ENCODE assay signal across 30 mouse cellular contexts in genomic region chr7:12959718-12960117, GRCm38 (mm10). TPM values are rescaled to one million over a fixed set of nuclear protein-coding genes. Genes with fewer than 3 reads are reported as not detected.
DNase-seq lines count a peak whose midpoint lies in the region; ATAC-seq and TF ChIP-seq lines count a peak whose summit lies in the region.
"Had no signal": no experiment of that assay in that cellular context is flagged by ENCODE, and none has a peak within 500 bp of the region (broad histone marks: within the 10 kb centered on the region; RNA-seq: fewer than 3 reads in every experiment).

No protein-coding gene starts in this region.

- H3K27me3 ChIP-seq in intestine, embryonic 16.5 days (replicated peaks; ENCODE audit: control insufficient read depth, insufficient read depth, low read length): no peaks in the 10 kb centered on the region
- no peaks in the 10 kb centered on the region for H3K27me3 ChIP-seq in intestine, embryonic 15.5 days (replicated peaks)
- H3K27me3 ChIP-seq in ES-Bruce4 (ENCODE audit: control insufficient read depth, insufficient read depth, low read length, poor library complexity, severe bottlenecking): no peaks in the 10 kb centered on the region
- no peaks in the 10 kb centered on the region for H3K27me3 ChIP-seq in MEL (ENCODE audit: control insufficient read depth in 1 of 2, insufficient read depth in 2 of 2, low read length in 2 of 2)
- no peaks in the 10 kb centered on the region for H3K27me3 ChIP-seq in intestine, postnatal 0 days (replicated peaks; ENCODE audit: control insufficient read depth, insufficient read depth, low read length)
- H3K27me3 ChIP-seq: CH12.LX; embryonic facial prominence, embryonic 12.5 days; embryonic facial prominence, embryonic 15.5 days; heart, embryonic 13.5 days; hindbrain, embryonic 13.5 days; Patski had no signal

- H3K79me2 ChIP-seq in MEL (ENCODE audit: control insufficient read depth, insufficient read depth, low read length, poor library complexity): no peaks in the 10 kb centered on the region; the same call in 1 of the 2 replicates

- no peaks in the 10 kb centered on the region for H3K4me1 ChIP-seq in intestine, embryonic 16.5 days (ENCODE audit: control insufficient read depth, insufficient read depth, low read length)
- H3K4me1 ChIP-seq in intestine, embryonic 15.5 days (replicated peaks): no peaks in the 10 kb centered on the region
- H3K4me1 ChIP-seq in ES-Bruce4 (ENCODE audit: control insufficient read depth, insufficient read depth, low read length): no peaks in the 10 kb centered on the region
- H3K4me1 ChIP-seq in MEL (ENCODE audit: control insufficient read depth in 1 of 2, insufficient read depth in 2 of 2, low read length in 2 of 2): peaks cover 0 to 13% of the 10 kb centered on the region in 2 experiments
- no peaks in the 10 kb centered on the region; the same call in 1 of the 2 replicates for H3K4me1 ChIP-seq in intestine, postnatal 0 days (replicated peaks; ENCODE audit: control insufficient read depth, insufficient read depth, low read length)
- H3K4me1 ChIP-seq: embryonic facial prominence, embryonic 12.5 days had no signal

- DNase-seq in MEL (ENCODE audit: low read depth, low spot score): peak; percentile 62
- no peak for DNase-seq in frontal cortex, postnatal 14 days (ENCODE audit: low spot score in 2 of 2)
- no peak for DNase-seq in layer of hippocampus, adult 9-10 months (ENCODE audit: low spot score)
- DNase-seq: adrenal gland, adult 8-10 months; adrenal gland, postnatal 25 days; B cell, adult 2 months; cerebellum, adult 11-12 months; cerebellum, adult 8-10 months; cerebellum, postnatal 10 days; cerebellum, postnatal 36 days; forebrain, postnatal 0 days; gastrocnemius, postnatal 25 days; heart, adult 18-20 months; kidney, adult 11 months had no signal

- no peak overlapping the region for H3K4me3 ChIP-seq in intestine, embryonic 16.5 days (ENCODE audit: low read length)
- H3K4me3 ChIP-seq in intestine, embryonic 15.5 days (replicated peaks): no peak overlapping the region
- H3K4me3 ChIP-seq in ES-Bruce4 (ENCODE audit: low read depth, low read length) (no peak overlapping the region), MEL (ENCODE audit: control insufficient read depth in 1 of 2, insufficient read depth in 1 of 2, low read depth in 2 of 2, low read length in 2 of 2) (no peak overlapping the region)
- no peak overlapping the region for H3K4me3 ChIP-seq in intestine, postnatal 0 days (ENCODE audit: low read depth, low read length)
- H3K4me3 ChIP-seq: embryonic facial prominence, embryonic 12.5 days; embryonic facial prominence, embryonic 15.5 days; heart, embryonic 13.5 days; hindbrain, embryonic 10.5 days; hindbrain, embryonic 13.5 days had no signal

- H3K9ac ChIP-seq in intestine, embryonic 16.5 days (ENCODE audit: low read depth, low read length): no peak overlapping the region
- no peak overlapping the region for H3K9ac ChIP-seq in intestine, embryonic 15.5 days
- H3K9ac ChIP-seq in ES-Bruce4 (ENCODE audit: low read depth, poor library complexity, severe bottlenecking) (no peak overlapping the region), MEL (ENCODE audit: control insufficient read depth, low read depth, low read length, poor library complexity, severe bottlenecking) (no peak overlapping the region)
- H3K9ac ChIP-seq in intestine, postnatal 0 days (ENCODE audit: low read depth, low read length): no peak overlapping the region
- H3K9ac ChIP-seq: embryonic facial prominence, embryonic 12.5 days; embryonic facial prominence, embryonic 15.5 days; forebrain, postnatal 0 days; heart, embryonic 13.5 days; hindbrain, embryonic 13.5 days had no signal

- peak overlapping the region; percentile 30; the same call in 1 of the 2 replicates for H3K27ac ChIP-seq in intestine, embryonic 16.5 days (ENCODE audit: low read length)
- H3K27ac ChIP-seq in intestine, embryonic 15.5 days: no peak overlapping the region
- H3K27ac ChIP-seq in ES-Bruce4 (ENCODE audit: insufficient read depth, low read length) (0 out of 2 replicates have a peak overlapping the region, but pooled peaks have one; percentile 0), MEL (ENCODE audit: control insufficient read depth, low read depth, low read length) (no peak overlapping the region)
- peak overlapping the region; percentile 92 for H3K27ac ChIP-seq in intestine, postnatal 0 days (ENCODE audit: low read depth, low read length)
- H3K27ac ChIP-seq: embryonic facial prominence, embryonic 12.5 days; embryonic facial prominence, embryonic 15.5 days; heart, embryonic 13.5 days; hindbrain, embryonic 10.5 days; hindbrain, embryonic 13.5 days had no signal

- TF ChIP-seq EP300 in ES-Bruce4 (IDR thresholded peaks at IDR 0.05; ENCODE audit: insufficient read depth, low read depth, low read length) (no peak), MEL (IDR thresholded peaks at IDR 0.05; ENCODE audit: low read depth in 1 of 2, low read length in 2 of 2) (no peak)

- no peak overlapping the region for H3K4me2 ChIP-seq in intestine, embryonic 16.5 days (ENCODE audit: low read depth, low read length)
- no peak overlapping the region for H3K4me2 ChIP-seq in intestine, embryonic 15.5 days (replicated peaks)
- no peak overlapping the region; the same call in 1 of the 2 replicates for H3K4me2 ChIP-seq in intestine, postnatal 0 days (replicated peaks; ENCODE audit: low read depth)
- H3K4me2 ChIP-seq: embryonic facial prominence, embryonic 12.5 days; embryonic facial prominence, embryonic 15.5 days; heart, embryonic 13.5 days; hindbrain, embryonic 13.5 days had no signal

- no peaks in the 10 kb centered on the region for H3K36me3 ChIP-seq in intestine, embryonic 16.5 days (ENCODE audit: control insufficient read depth, insufficient read depth, low read length)
- no peaks in the 10 kb centered on the region for H3K36me3 ChIP-seq in intestine, embryonic 15.5 days
- H3K36me3 ChIP-seq in ES-Bruce4 (ENCODE audit: control insufficient read depth, insufficient read depth, low read length, poor library complexity, severe bottlenecking) (no peaks in the 10 kb centered on the region), MEL (ENCODE audit: control insufficient read depth in 1 of 2, insufficient read depth in 2 of 2, low read length in 2 of 2) (peaks cover 0 to 11% of the 10 kb centered on the region in 2 experiments; a peak in 2 of 4 replicates)
- H3K36me3 ChIP-seq in intestine, postnatal 0 days (ENCODE audit: control insufficient read depth, insufficient read depth): no peaks in the 10 kb centered on the region
- H3K36me3 ChIP-seq: embryonic facial prominence, embryonic 12.5 days; embryonic facial prominence, embryonic 15.5 days; heart, embryonic 13.5 days; hindbrain, embryonic 10.5 days; hindbrain, embryonic 13.5 days had no signal

- ATAC-seq in intestine, embryonic 16.5 days: no peak
- ATAC-seq in intestine, embryonic 15.5 days: no peak
- ATAC-seq in intestine, postnatal 0 days: no peak
- ATAC-seq: activated CD4-positive, CD25-positive, alpha-beta regulatory T cell, adult 4 months; forebrain, embryonic 14.5 days; forebrain, postnatal 0 days; hindbrain, embryonic 16.5 days; Patski had no signal

- no peak for TF ChIP-seq CTCF in ES-Bruce4 (IDR thresholded peaks at IDR 0.05; ENCODE audit: low read depth, low read length)
- no peak for TF ChIP-seq CTCF in MEL (IDR thresholded peaks at IDR 0.05 in 2 of 3, conservative IDR thresholded peaks at IDR 0.05 in 1 of 3; ENCODE audit: control insufficient read depth in 1 of 3, insufficient read depth in 1 of 3, low read depth in 2 of 3, low read length in 3 of 3, poor library complexity in 1 of 3, severe bottlenecking in 1 of 3)
- TF ChIP-seq CTCF in intestine, postnatal 0 days (IDR thresholded peaks at IDR 0.05; ENCODE audit: low read depth): no peak

- H3K9me3 ChIP-seq in intestine, embryonic 16.5 days (ENCODE audit: control insufficient read depth, low read length): no peaks in the 10 kb centered on the region
- H3K9me3 ChIP-seq in intestine, embryonic 15.5 days: no peaks in the 10 kb centered on the region
- H3K9me3 ChIP-seq in ES-Bruce4 (replicated peaks; ENCODE audit: control insufficient read depth, insufficient read depth, low read length, poor library complexity, severe bottlenecking) (no peaks in the 10 kb centered on the region), MEL (replicated peaks; ENCODE audit: insufficient read depth, low read length) (no peaks in the 10 kb centered on the region)
- no peaks in the 10 kb centered on the region for H3K9me3 ChIP-seq in intestine, postnatal 0 days (ENCODE audit: control insufficient read depth)
- H3K9me3 ChIP-seq: embryonic facial prominence, embryonic 12.5 days; embryonic facial prominence, embryonic 15.5 days; heart, embryonic 13.5 days; hindbrain, embryonic 10.5 days; hindbrain, embryonic 13.5 days had no signal

- TF ChIP-seq POLR2A in ES-Bruce4 (IDR thresholded peaks at IDR 0.05; ENCODE audit: insufficient read depth, low read length) (no peak), MEL (IDR thresholded peaks at IDR 0.05; ENCODE audit: control insufficient read depth in 1 of 2, insufficient read depth in 1 of 2, low read depth in 1 of 2, low read length in 2 of 2, poor library complexity in 1 of 2) (no peak)

- 23% methylated on average over 4 of the region's 4 CpGs for WGBS in intestine, embryonic 16.5 days
- 39% methylated on average over 4 of the region's 4 CpGs for WGBS in intestine, embryonic 15.5 days
- 25% methylated on average over 4 of the region's 4 CpGs for WGBS in intestine, postnatal 0 days

- no peak for TF ChIP-seq RAD21 in MEL (IDR thresholded peaks at IDR 0.05; ENCODE audit: low read depth, low read length)

RNA-seq across cellular contexts. Expression of gene Zfp324, which starts 5.9 kb away (rescaled TPM):
- 7.8 TPM in 2 replicates for polyA plus RNA-seq in intestine, embryonic 16.5 days (2015; fragmentation: Nextera tagmentation; extraction: Ambion mirVana)
- 8.3 and 8.6 TPM in 2 replicates for polyA plus RNA-seq in intestine, embryonic 15.5 days (2015; fragmentation: Nextera tagmentation; extraction: Ambion mirVana)
- 1.5 and 2.3 TPM in 2 replicates for polyA plus RNA-seq in ES-Bruce4 (2011; ENCODE audit: insufficient read depth, insufficient read length, low read depth, missing spikeins)
- total RNA-seq in MEL (2012; rRNA removed): 5.9 and 9.9 TPM in 2 replicates
- 1 to 10 TPM in 1 of 2 experiments, not detected in 1; 5.2 TPM for polyA plus RNA-seq in MEL (2012; ENCODE audit: insufficient read depth in 1 of 2, insufficient read length in 2 of 2, low read depth in 1 of 2, low replicate concordance in 2 of 2, missing spikeins in 1 of 2)
- 4.0 and 4.1 TPM in 2 replicates for polyA plus RNA-seq in intestine, postnatal 0 days (2015; fragmentation: Nextera tagmentation; extraction: Ambion mirVana)

RNA-seq across cellular contexts. Expression of gene Zfp446, which starts 17.9 kb away (rescaled TPM):
- 5.9 and 6.1 TPM in 2 replicates for polyA plus RNA-seq in intestine, embryonic 16.5 days (2015; fragmentation: Nextera tagmentation; extraction: Ambion mirVana)
- 6.7 and 6.8 TPM in 2 replicates for polyA plus RNA-seq in intestine, embryonic 15.5 days (2015; fragmentation: Nextera tagmentation; extraction: Ambion mirVana)
- polyA plus RNA-seq in ES-Bruce4 (2011; ENCODE audit: insufficient read depth, insufficient read length, low read depth, missing spikeins): 4.5 and 5.1 TPM in 2 replicates
- total RNA-seq in MEL (2012; rRNA removed): 3.4 TPM in 2 replicates
- polyA plus RNA-seq in MEL (2012; ENCODE audit: insufficient read depth in 1 of 2, insufficient read length in 2 of 2, low read depth in 1 of 2, low replicate concordance in 2 of 2, missing spikeins in 1 of 2): 1 to 10 TPM in 1 of 2 experiments, not detected in 1; 4.9 TPM
- 2.5 and 2.6 TPM in 2 replicates for polyA plus RNA-seq in intestine, postnatal 0 days (2015; fragmentation: Nextera tagmentation; extraction: Ambion mirVana)

RNA-seq across cellular contexts. Expression of gene Rnf225, which starts 32.5 kb away (rescaled TPM):
- 0.18 and 0.27 TPM in 2 replicates for polyA plus RNA-seq in intestine, embryonic 16.5 days (2015; fragmentation: Nextera tagmentation; extraction: Ambion mirVana)
- polyA plus RNA-seq in intestine, embryonic 15.5 days (2015; fragmentation: Nextera tagmentation; extraction: Ambion mirVana): 0.33 and 0.47 TPM in 2 replicates
- polyA plus RNA-seq in ES-Bruce4 (2011; ENCODE audit: insufficient read depth, insufficient read length, low read depth, missing spikeins) (0.37 and 0.84 TPM in 2 replicates), MEL (2012; ENCODE audit: insufficient read depth in 1 of 2, insufficient read length in 2 of 2, low read depth in 1 of 2, low replicate concordance in 2 of 2, missing spikeins in 1 of 2) (1 to 10 TPM in 1 of 2 experiments, not detected in 1; 2.3 TPM)
- total RNA-seq in MEL (2012; rRNA removed): 0.89 and 1.0 TPM in 2 replicates
- polyA plus RNA-seq in intestine, postnatal 0 days (2015; fragmentation: Nextera tagmentation; extraction: Ambion mirVana): 0.05 and 0.09 TPM in 2 replicates
- polyA plus RNA-seq: activated CD4-positive, CD25-positive, alpha-beta regulatory T cell, adult 4 months had no signal

RNA-seq across cellular contexts. Expression of gene Rps5, which starts 37.6 kb away (rescaled TPM):
- 904 and 1,023 TPM in 2 replicates for polyA plus RNA-seq in intestine, embryonic 16.5 days (2015; fragmentation: Nextera tagmentation; extraction: Ambion mirVana)
- polyA plus RNA-seq in intestine, embryonic 15.5 days (2015; fragmentation: Nextera tagmentation; extraction: Ambion mirVana): 1,008 and 1,147 TPM in 2 replicates
- polyA plus RNA-seq in ES-Bruce4 (2011; ENCODE audit: insufficient read depth, insufficient read length, low read depth, missing spikeins) (1,704 and 1,789 TPM in 2 replicates), MEL (2012; ENCODE audit: insufficient read depth in 1 of 2, insufficient read length in 2 of 2, low read depth in 1 of 2, low replicate concordance in 2 of 2, missing spikeins in 1 of 2) (1,000 to 10,000 TPM in 1 of 2 experiments, 100 to 1,000 TPM in 1; 960 to 2,915 TPM)
- total RNA-seq in MEL (2012; rRNA removed): 3,873 and 4,196 TPM in 2 replicates
- polyA plus RNA-seq in intestine, postnatal 0 days (2015; fragmentation: Nextera tagmentation; extraction: Ambion mirVana): 555 and 561 TPM in 2 replicates

RNA-seq across cellular contexts. Expression of gene Slc27a5, which starts 38.3 kb away (rescaled TPM):
- 0.84 and 0.89 TPM in 2 replicates for polyA plus RNA-seq in intestine, embryonic 16.5 days (2015; fragmentation: Nextera tagmentation; extraction: Ambion mirVana)
- 0.41 and 0.53 TPM in 2 replicates for polyA plus RNA-seq in intestine, embryonic 15.5 days (2015; fragmentation: Nextera tagmentation; extraction: Ambion mirVana)
- polyA plus RNA-seq in ES-Bruce4 (2011; ENCODE audit: insufficient read depth, insufficient read length, low read depth, missing spikeins) (0.75 TPM in 1 of 2 replicates, not detected in the other), MEL (2012; ENCODE audit: insufficient read depth in 1 of 2, insufficient read length in 2 of 2, low read depth in 1 of 2, low replicate concordance in 2 of 2, missing spikeins in 1 of 2) (under 1 TPM in 1 of 2 experiments, not detected in 1; 0.13 TPM)
- total RNA-seq in MEL (2012; rRNA removed): not detected in 2 replicates
- 0.18 and 0.22 TPM in 2 replicates for polyA plus RNA-seq in intestine, postnatal 0 days (2015; fragmentation: Nextera tagmentation; extraction: Ambion mirVana)
- total RNA-seq: adrenal gland, postnatal 25 days; gastrocnemius, postnatal 25 days; heart, adult 18-20 months; heart, postnatal 25 days had no signal
- polyA plus RNA-seq: embryonic facial prominence, embryonic 12.5 days; heart, embryonic 16.5 days had no signal

Comparison
In these comparisons a context has a peak if more than half of its experiments do, and no peak if none do; other contexts are left out.
1. H3K27ac ChIP-seq: peak in intestine, embryonic 16.5 days (single experiment), ES-Bruce4 (single experiment) and intestine, postnatal 0 days (single experiment); none in intestine, embryonic 15.5 days (single experiment) and MEL (single experiment).